Mouse (Mus musculus) frontal cortex, adult (tissue): ENCODE measurements around the gene Rpl36al.

Source experiments
- ATAC-seq: cut with Nextera tagmentation; 2 replicates; pipeline ENCODE4 v1.9.2; 2017; ENCODE audit warnings: mild to moderate bottlenecking, moderate library complexity, mixed read lengths; ENCODE audit not compliant: low TSS enrichment

Gene Rpl36al

GRCm38 (mm10) chr12:69183583-69184308, at the start of gene Rpl36al, which contains the start of gene Mgat2:
Rpl36al (minus strand) TSS chr12:69184083.
Mgat2 (plus strand) TSS chr12:69184157.
- peak; percentile 98 for ATAC-seq

GRCm38 (mm10) chr12:69229251-69229650, 45.4 kb upstream of the Rpl36al start:
- ATAC-seq: no peak

- ATAC-seq: peak; percentile 96
Measured at GRCm38 (mm10) chr12:69227776-69228466, 44.0 kb upstream of the Rpl36al start, which contains the start of gene Pole2. Pole2 (minus strand) TSS chr12:69228195.

GRCm38 (mm10) chr12:69220613-69221277, 36.9 kb upstream of the Rpl36al start:
- ATAC-seq: no peak

- ATAC-seq: no peak
Measured at GRCm38 (mm10) chr12:69216587-69216986, 32.7 kb upstream of the Rpl36al start.

- ATAC-seq: peak; percentile 41; the same call in 1 of the 2 replicates
Measured at GRCm38 (mm10) chr12:69215000-69215785, 31.3 kb upstream of the Rpl36al start.

- no peak for ATAC-seq
Measured at GRCm38 (mm10) chr12:69214393-69214792, 30.5 kb upstream of the Rpl36al start.

GRCm38 (mm10) chr12:69213186-69213777, 29.4 kb upstream of the Rpl36al start:
- ATAC-seq: no peak

- no peak for ATAC-seq
Measured at GRCm38 (mm10) chr12:69211057-69211456, 27.2 kb upstream of the Rpl36al start.

GRCm38 (mm10) chr12:69210056-69210979, 26.4 kb upstream of the Rpl36al start:
- ATAC-seq: no peak

GRCm38 (mm10) chr12:69208520-69208919, 24.6 kb upstream of the Rpl36al start:
- no peak for ATAC-seq

GRCm38 (mm10) chr12:69207926-69208325, 24.0 kb upstream of the Rpl36al start:
- ATAC-seq: no peak

GRCm38 (mm10) chr12:69207396-69207795, 23.5 kb upstream of the Rpl36al start:
- ATAC-seq: no peak

- no peak for ATAC-seq
Measured at GRCm38 (mm10) chr12:69204052-69204833, 20.4 kb upstream of the Rpl36al start, which contains the start of gene Gm49384. Gm49384 (minus strand) TSS chr12:69204267.

- no peak for ATAC-seq
Measured at GRCm38 (mm10) chr12:69198985-69199384, 15.1 kb upstream of the Rpl36al start.

GRCm38 (mm10) chr12:69198164-69198535, 14.3 kb upstream of the Rpl36al start, which contains the start of gene Dnaaf2:
Dnaaf2 (minus strand) TSS chr12:69198429.
- ATAC-seq: peak; percentile 21

- peak; percentile 69 for ATAC-seq
Measured at GRCm38 (mm10) chr12:69197378-69198163, 13.7 kb upstream of the Rpl36al start.
